Mouse (Mus musculus) bone marrow macrophage, adult 2 months (primary cell): ENCODE data around the gene Agap1.
"Not testable (repeated sequence)": the region's sequence is repeated elsewhere in the genome, so short reads cannot be mapped to it uniquely, and the experiment has no call there.

Experiments
- CTCF ChIP-seq: IDR thresholded peaks from 2 replicates; pipeline ENCODE4 v1.5.1; 2012; ENCODE audit warnings: low read depth, mild to moderate bottlenecking, low read length, moderate library complexity
- POLR2A ChIP-seq: IDR thresholded peaks from 2 replicates; pipeline ENCODE4 v1.6.1; 2012; ENCODE audit warnings: mild to moderate bottlenecking, low read depth, low read length, borderline replicate concordance

DNA sequence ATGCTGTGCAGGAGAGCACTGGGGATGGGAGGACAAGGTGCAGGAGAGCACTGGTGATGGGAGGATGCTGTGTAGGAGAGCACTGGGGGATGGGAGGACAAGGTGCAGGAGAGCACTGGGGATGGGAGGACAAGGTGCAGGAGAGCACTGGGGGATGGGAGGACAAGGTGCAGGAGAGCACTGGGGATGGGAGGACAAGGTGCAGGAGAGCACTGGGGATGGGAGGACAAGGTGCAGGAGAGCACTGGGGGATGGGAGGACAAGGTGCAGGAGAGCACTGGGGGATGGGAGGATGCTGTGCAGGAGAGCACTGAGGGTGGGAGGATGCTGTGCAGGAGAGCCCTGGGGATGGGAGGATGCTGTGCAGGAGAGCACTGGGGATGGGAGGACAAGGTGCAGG, 47.3 kb downstream of the Agap1 start:
- TF ChIP-seq POLR2A, CTCF: not testable (repeated sequence)
